Comparison of ENCODE assay signal across 26 mouse cellular contexts in the genomic region with DNA sequence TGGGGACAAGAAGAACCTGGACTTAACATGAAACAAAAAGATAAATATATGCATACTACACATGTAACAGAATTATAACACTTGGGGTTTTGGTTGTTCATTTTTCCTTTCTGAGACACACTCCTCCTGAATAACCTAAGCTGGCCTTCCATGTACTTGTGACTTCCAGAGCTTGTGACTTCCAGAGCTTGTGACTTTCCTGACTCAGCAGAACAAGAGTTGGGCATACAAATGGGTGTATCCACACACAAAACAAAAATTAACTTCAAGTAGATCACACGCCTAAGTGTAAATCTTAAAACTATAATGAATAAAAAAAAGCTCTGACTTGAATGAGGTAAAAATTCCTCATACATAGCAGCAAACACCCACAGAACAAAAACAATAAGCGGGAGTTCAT.
"Had no signal": no experiment of that assay in that cellular context is flagged by ENCODE, and none has a peak within 500 bp of the region (broad histone marks: within the 10 kb centered on the region; RNA-seq: fewer than 3 reads in every experiment).

No protein-coding gene starts in this region.

- H3K36me3 ChIP-seq: embryonic facial prominence, embryonic 12.5 days; embryonic facial prominence, embryonic 13.5 days; embryonic facial prominence, embryonic 15.5 days; forebrain, embryonic 15.5 days had no signal

- H3K27ac ChIP-seq: embryonic facial prominence, embryonic 10.5 days; embryonic facial prominence, embryonic 12.5 days; embryonic facial prominence, embryonic 13.5 days; embryonic facial prominence, embryonic 15.5 days; forebrain, embryonic 10.5 days; forebrain, embryonic 12.5 days; forebrain, embryonic 13.5 days; forebrain, embryonic 15.5 days; gastrocnemius, adult 2 months; heart, adult 2 months had no signal

- H3K9me3 ChIP-seq: embryonic facial prominence, embryonic 10.5 days; embryonic facial prominence, embryonic 12.5 days; embryonic facial prominence, embryonic 13.5 days; embryonic facial prominence, embryonic 15.5 days; forebrain, embryonic 10.5 days; forebrain, embryonic 12.5 days; forebrain, embryonic 13.5 days; forebrain, embryonic 15.5 days had no signal

- H3K4me3 ChIP-seq: embryonic facial prominence, embryonic 10.5 days; embryonic facial prominence, embryonic 12.5 days; embryonic facial prominence, embryonic 13.5 days; embryonic facial prominence, embryonic 15.5 days; erythroblast, embryonic 14.5 days; forebrain, embryonic 10.5 days; forebrain, embryonic 12.5 days; forebrain, embryonic 13.5 days; forebrain, embryonic 15.5 days; gastrocnemius, adult 2 months; heart, adult 2 months had no signal

- H3K27me3 ChIP-seq: embryonic facial prominence, embryonic 12.5 days; embryonic facial prominence, embryonic 13.5 days; embryonic facial prominence, embryonic 15.5 days; forebrain, embryonic 12.5 days; forebrain, embryonic 13.5 days; forebrain, embryonic 15.5 days had no signal

- ATAC-seq: forebrain, embryonic 13.5 days; forebrain, embryonic 14.5 days; forebrain, embryonic 15.5 days; forebrain, embryonic 16.5 days; forebrain, postnatal 0 days had no signal

- H3K4me1 ChIP-seq: embryonic facial prominence, embryonic 10.5 days; embryonic facial prominence, embryonic 12.5 days; embryonic facial prominence, embryonic 13.5 days; embryonic facial prominence, embryonic 15.5 days; forebrain, embryonic 10.5 days; forebrain, embryonic 12.5 days; forebrain, embryonic 13.5 days; forebrain, embryonic 15.5 days had no signal

- H3K9ac ChIP-seq: embryonic facial prominence, embryonic 12.5 days; embryonic facial prominence, embryonic 13.5 days; embryonic facial prominence, embryonic 15.5 days; forebrain, embryonic 12.5 days; forebrain, embryonic 13.5 days; forebrain, embryonic 15.5 days; forebrain, postnatal 0 days had no signal

- DNase-seq: cerebellum, adult 9-10 months; cerebellum, adult 9-11 months; cerebellum, postnatal 14 days; cerebellum, postnatal 25 days; cerebellum, postnatal 36 days; embryo, embryonic 11 days; forebrain, postnatal 0 days; gastrocnemius, adult 2 months; gastrocnemius, postnatal 10 days; gastrocnemius, postnatal 14 days; gastrocnemius, postnatal 25 days; gastrocnemius, postnatal 36 days; heart, adult 11 months; heart, adult 18-20 months; heart, adult 2 months had no signal

- H3K4me2 ChIP-seq: embryonic facial prominence, embryonic 12.5 days; embryonic facial prominence, embryonic 13.5 days; embryonic facial prominence, embryonic 15.5 days; forebrain, embryonic 12.5 days; forebrain, embryonic 13.5 days; forebrain, embryonic 15.5 days had no signal
